Mouse (Mus musculus) ES-E14 (cell line): ENCODE measurements around the gene Fbxo11.

Experiments used
- CHD2 ChIP-seq: IDR thresholded peaks from 2 replicates; pipeline ENCODE4 v1.6.1; 2014; ENCODE audit warnings: mild to moderate bottlenecking, low read depth, low read length, inconsistent platforms
- HCFC1 ChIP-seq: IDR thresholded peaks from 2 replicates; pipeline ENCODE4 v1.6.1; 2012; ENCODE audit warnings: low read length, inconsistent platforms, borderline replicate concordance; ENCODE audit not compliant: insufficient read depth
- ZC3H11A ChIP-seq: IDR thresholded peaks from 2 replicates; pipeline ENCODE4 v1.6.1; 2012; ENCODE audit warnings: low read depth, mild to moderate bottlenecking, inconsistent platforms, low read length, borderline replicate concordance
- ZNF384 ChIP-seq: IDR thresholded peaks from 2 replicates; pipeline ENCODE4 v1.6.1; 2012; ENCODE audit warnings: low read depth, low read length, inconsistent platforms

GRCm38 (mm10) chr17:88065801-88066646 lies 933 bp upstream of the Fbxo11 start:
- TF ChIP-seq CHD2 (no peak), ZNF384 (no peak), ZC3H11A (no peak), HCFC1 (no peak)
